ENCODE assay signal across 20 mouse cellular contexts in genomic region chr13:35482340-35482739, GRCm38 (mm10).
"Had no signal": no experiment of that assay in that cellular context is flagged by ENCODE, and none has a peak within 500 bp of the region (broad histone marks: within the 10 kb centered on the region; RNA-seq: fewer than 3 reads in every experiment).

No protein-coding gene starts in this region.

- H3K9ac ChIP-seq: liver, embryonic 13.5 days; liver, embryonic 15.5 days; liver, postnatal 0 days; lung, embryonic 15.5 days; midbrain, embryonic 13.5 days; midbrain, embryonic 15.5 days; neural tube, embryonic 12.5 days; stomach, embryonic 15.5 days had no signal

- H3K36me3 ChIP-seq: liver, embryonic 13.5 days; liver, embryonic 15.5 days; lung, embryonic 15.5 days; midbrain, embryonic 13.5 days; midbrain, embryonic 15.5 days; neural tube, embryonic 12.5 days; stomach, embryonic 15.5 days had no signal

- H3K9me3 ChIP-seq: liver, embryonic 13.5 days; liver, embryonic 15.5 days; lung, embryonic 15.5 days; midbrain, embryonic 13.5 days; midbrain, embryonic 15.5 days; neural tube, embryonic 12.5 days; stomach, embryonic 15.5 days had no signal

- H3K27me3 ChIP-seq: liver, embryonic 13.5 days; liver, embryonic 15.5 days; lung, embryonic 15.5 days; megakaryocyte, embryonic 14.5 days; midbrain, embryonic 13.5 days; midbrain, embryonic 15.5 days; neural tube, embryonic 12.5 days; stomach, embryonic 15.5 days had no signal

- H3K27ac ChIP-seq: liver, embryonic 13.5 days; liver, embryonic 15.5 days; lung, embryonic 15.5 days; macrophage; midbrain, embryonic 13.5 days; midbrain, embryonic 15.5 days; neural tube, embryonic 12.5 days; stomach, embryonic 15.5 days; stomach, postnatal 0 days had no signal

- H3K4me2 ChIP-seq: liver, embryonic 13.5 days; liver, embryonic 15.5 days; lung, embryonic 15.5 days; midbrain, embryonic 11.5 days; midbrain, embryonic 13.5 days; midbrain, embryonic 15.5 days; neural tube, embryonic 12.5 days; stomach, embryonic 15.5 days had no signal

- H3K4me1 ChIP-seq: liver, embryonic 13.5 days; liver, embryonic 15.5 days; lung, embryonic 15.5 days; megakaryocyte, embryonic 14.5 days; midbrain, embryonic 13.5 days; midbrain, embryonic 15.5 days; neural tube, embryonic 12.5 days; stomach, embryonic 15.5 days had no signal

- DNase-seq: liver, embryonic 13.5 days; liver, postnatal 0 days; lung, adult 2 months; lung, postnatal 14 days; lung, postnatal 36 days; right cerebral cortex, postnatal 14 days; thymus, adult 2 months; thymus, postnatal 25 days; thymus, postnatal 4 days had no signal

- ATAC-seq: liver, postnatal 0 days; lung, postnatal 0 days; midbrain, embryonic 13.5 days; midbrain, embryonic 15.5 days had no signal

- H3K4me3 ChIP-seq: liver, embryonic 13.5 days; liver, embryonic 15.5 days; lung, embryonic 15.5 days; megakaryocyte, embryonic 14.5 days; midbrain, embryonic 13.5 days; midbrain, embryonic 15.5 days; neural tube, embryonic 12.5 days; stomach, embryonic 15.5 days had no signal
